Mouse (Mus musculus): ENCODE measurements around the gene Slc2a9. TPM values are rescaled to one million over a fixed set of nuclear protein-coding genes. Genes with fewer than 3 reads are reported as not detected.

Slc2a9 gene
- 1.8 and 2.3 TPM in 2 replicates for polyA plus RNA-seq (2012)

GRCm38 (mm10) chr5:38502992-38503391 is at the start of gene Slc2a9:
TSS of gene Slc2a9 (minus strand) at chr5:38503143.

GRCm38 (mm10) chr5:38318966-38319786 is 183.8 kb downstream of the Slc2a9 start, which contains the start of gene Drd5:
TSS of gene Drd5 (plus strand) at chr5:38319367.

Other genes with a start within 250 kb of the Slc2a9 start
- 37.8 and 39.9 TPM in 2 replicates for gene Tmem128, start 243.0 kb downstream of the Slc2a9 start, polyA plus RNA-seq (2012)
- gene Otop1, start 227.2 kb downstream of the Slc2a9 start, polyA plus RNA-seq (2012) = not detected in 2 replicates
- gene Drd5, start 183.8 kb downstream of the Slc2a9 start, polyA plus RNA-seq (2012) = not detected in 2 replicates
- gene Wdr1, start 60.1 kb upstream of the Slc2a9 start, polyA plus RNA-seq (2012) = 110 and 127 TPM in 2 replicates
- gene Zfp518b, start 181.7 kb upstream of the Slc2a9 start, polyA plus RNA-seq (2012) = 1.1 and 1.3 TPM in 2 replicates